Mouse (Mus musculus) telencephalon, adult 2 months (tissue): ENCODE results near the gene Cpa4.
A peak's percentile ranks its signal among the peaks of the same experiment; 100 is the strongest.

ENCODE experiments used
- DNase-seq: peaks from one replicate; pipeline ENCODE4 v3.0.0-alpha.2; 2011; ENCODE audit warnings: low read depth, low spot score

The Cpa4 gene

GRCm38 (mm10) chr6:30551644-30552580, 16.3 kb upstream of the Cpa4 start:
- no peak for DNase-seq

- no peak for DNase-seq
Measured at GRCm38 (mm10) chr6:30552628-30553027, 15.5 kb upstream of the Cpa4 start.

DNA sequence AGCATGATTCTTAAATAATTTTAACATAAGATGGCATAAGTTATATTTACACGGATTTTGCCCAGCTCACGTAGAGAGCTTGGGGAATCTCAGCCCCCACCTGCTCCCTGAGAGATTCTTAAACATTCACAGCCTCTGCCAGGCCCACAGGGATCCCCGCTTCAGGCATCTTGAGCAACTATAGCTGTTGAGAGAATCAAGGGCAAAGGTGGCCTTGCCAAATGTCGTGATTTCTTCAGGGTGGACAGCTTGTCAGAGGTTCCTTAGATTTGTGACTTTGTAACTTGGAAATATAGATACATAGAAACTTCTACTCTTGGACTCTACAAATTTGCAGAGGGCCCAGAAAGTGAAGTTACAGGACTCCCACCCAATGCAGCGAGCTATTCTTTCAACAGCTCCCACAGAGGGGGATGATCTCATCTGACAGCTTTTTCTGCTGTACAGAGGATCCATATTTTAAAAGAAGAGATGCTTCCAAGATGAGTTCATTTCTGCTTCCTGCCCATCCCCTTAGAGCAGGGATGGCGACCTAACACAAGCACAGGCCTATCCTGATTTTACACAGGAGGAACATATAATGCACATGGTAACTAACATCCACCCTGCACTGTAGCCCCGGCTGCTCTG, 14.7 kb upstream of the Cpa4 start:
- DNase-seq, result no peak

GRCm38 (mm10) chr6:30554092-30554491, 14.1 kb upstream of the Cpa4 start:
- DNase-seq, result no peak

DNA sequence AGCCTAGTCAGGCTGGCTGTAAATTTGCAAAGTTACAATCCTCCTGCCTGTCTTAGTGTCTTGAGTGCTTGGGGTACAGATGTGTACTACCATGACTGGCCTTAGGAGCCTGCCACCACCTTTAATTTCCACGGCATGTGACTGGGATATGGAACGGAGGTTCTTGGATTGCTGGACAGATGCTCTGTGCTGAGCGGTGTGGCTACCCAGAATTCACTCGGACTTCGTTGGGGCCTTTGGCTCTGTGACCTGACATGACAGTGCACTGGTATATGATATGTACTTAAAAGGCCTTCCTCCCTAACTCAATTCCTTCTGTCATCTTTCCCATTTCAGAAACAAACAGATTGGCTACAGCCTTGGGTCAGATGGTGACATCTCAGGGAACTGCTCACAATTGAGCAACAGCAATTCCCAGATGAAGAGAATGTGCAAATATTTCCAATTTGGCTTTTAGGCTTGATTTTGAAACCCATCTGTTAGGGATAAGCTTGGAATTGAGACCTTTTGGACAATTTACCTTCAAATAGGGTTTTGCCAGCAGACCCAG, 13.5 kb upstream of the Cpa4 start:
- no peak for DNase-seq

DNA sequence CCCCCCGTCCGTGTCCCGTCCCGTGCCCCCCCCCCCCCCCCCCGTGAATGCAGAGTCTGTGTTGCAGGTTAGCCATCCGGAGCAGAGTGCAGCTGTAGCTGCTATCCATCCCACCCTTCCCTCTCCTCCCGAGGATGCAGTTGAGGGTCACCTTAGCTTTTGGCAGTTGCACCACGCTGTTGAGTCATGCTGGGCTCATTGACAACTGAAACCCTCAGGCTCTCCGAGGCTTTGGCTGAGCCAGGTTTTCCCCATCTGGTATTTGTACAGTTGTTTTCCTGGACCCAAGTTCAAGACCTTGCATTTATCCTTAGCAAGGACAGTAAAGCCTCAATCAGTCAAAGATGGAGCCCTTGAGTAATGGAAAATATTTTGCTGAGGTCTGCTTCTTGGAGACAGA, 12.1 kb upstream of the Cpa4 start:
- DNase-seq, result no peak

DNA sequence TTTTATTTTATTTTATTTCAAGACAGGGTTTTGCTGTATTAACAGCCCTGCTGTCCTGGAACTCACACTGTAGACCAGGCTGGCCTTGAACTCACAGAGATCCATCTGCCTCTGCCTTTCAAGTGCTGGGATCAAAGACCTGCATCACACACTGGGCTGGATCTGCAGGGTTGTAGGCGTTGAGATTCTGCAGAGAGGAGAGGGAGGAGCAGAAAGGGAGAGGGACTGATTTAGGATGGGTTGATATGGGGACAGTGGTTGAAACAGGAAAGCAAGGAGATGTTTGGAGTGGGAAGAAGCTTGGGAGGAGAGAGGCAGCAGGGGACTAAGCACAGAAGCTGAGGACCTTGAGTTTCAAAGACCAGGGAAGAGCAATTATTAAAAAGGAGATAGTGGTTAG, 8.4 kb upstream of the Cpa4 start:
- no peak for DNase-seq

DNA sequence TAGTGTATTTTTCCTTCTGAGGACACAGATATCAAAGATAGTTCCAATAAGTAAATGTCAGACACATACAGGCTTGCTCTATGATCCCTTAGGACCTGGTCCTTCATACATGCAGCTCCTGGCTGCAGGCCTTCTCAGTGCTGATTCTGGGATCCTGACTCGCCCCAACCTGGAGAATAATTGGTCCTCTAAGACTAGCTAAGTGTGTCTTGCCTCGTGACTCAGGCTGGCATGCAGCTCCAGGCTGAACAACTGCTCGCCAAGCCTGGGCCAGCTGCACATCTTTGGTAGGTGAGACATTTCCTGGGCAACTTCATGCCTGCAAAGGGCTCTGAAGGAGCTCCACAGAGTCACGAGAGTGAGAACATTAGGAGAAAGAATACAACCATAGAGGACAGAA, 6.0 kb upstream of the Cpa4 start:
- DNase-seq, result no peak

- DNase-seq, result no peak
Measured at GRCm38 (mm10) chr6:30563575-30563974, 4.6 kb upstream of the Cpa4 start.

DNA sequence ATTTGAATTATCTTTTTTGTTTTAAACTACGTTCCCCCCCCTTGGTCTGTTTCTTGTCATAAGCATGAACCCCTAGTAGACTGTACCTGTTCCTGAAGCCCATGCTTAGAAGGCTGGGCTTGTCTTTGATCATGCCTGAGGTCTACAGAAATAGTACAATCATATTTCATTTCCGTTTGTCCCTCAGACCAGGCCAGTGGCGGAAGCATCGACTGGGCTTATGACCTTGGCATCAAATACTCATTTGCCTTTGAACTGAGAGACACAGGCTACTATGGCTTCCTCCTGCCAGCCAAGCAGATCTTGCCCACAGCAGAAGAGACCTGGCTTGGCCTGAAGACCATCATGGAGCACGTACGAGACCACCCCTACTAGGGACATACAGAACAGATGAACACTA, 4.1 kb upstream of the Cpa4 start:
- no peak for DNase-seq

DNA sequence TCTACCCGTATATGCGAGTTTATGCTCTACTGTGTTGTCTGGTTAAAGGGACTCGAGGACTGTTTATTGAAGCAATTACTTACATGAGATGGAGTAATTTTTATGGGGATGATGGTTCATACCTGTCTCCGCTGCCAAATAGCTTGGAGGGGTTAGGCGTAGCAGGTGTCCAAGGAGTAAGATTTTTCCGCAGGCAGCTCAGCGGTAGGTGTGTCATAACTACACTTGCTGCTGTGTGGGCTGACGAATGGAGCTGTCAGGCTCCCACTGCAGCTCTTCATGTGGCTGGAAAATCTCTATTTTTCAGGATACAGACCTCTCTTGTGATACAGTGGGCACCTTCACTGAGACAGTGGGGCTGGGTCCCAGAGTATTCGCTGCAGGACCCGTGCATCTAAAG, 1.2 kb downstream of the Cpa4 start:
- no peak for DNase-seq

- no peak for DNase-seq
Measured at GRCm38 (mm10) chr6:30570012-30570411, 1.8 kb downstream of the Cpa4 start.

DNA sequence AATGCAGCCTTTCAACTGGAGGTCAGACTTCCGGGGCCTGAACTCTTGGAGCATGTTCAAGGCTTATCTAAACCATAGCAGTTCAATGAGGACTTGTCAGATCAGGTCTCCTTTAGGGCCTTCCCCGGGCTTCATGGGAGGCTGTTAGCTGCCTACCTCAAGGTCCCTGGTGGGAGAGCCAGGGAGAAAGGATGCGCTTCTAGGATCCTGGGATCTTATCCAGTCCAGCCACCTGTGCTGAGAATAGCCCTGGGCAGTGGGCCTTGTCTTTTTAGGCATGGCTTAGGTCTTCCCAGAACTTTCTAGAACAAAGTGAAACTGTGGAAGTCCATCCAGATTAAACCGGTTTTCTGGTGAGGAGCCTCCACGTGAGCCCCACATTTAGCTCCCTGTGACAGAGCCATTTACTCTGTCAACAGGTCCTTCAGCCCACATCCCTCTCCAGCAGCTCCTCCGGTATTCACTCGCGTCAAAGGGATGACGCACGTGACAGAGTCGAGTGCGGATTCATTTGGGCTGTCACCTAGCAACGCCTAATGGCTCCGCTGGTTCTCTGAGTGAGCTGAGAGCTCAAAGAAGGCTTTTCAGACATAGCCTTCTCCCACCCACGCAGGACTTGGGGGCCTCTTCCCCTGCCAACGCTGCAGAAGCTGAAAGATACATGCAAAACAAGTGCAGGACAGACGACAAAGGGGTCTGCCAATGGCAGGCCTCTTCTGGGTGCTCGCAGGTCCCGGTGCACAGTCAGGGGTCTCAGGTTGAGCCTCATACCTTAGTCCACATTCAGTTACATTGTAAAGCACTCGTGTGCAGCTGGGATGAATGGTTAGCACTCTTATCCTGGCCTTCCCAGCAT, 4.5 kb downstream of the Cpa4 start:
- DNase-seq, result peak; percentile 93

GRCm38 (mm10) chr6:30573380-30573779, 5.2 kb downstream of the Cpa4 start:
- no peak for DNase-seq

DNA sequence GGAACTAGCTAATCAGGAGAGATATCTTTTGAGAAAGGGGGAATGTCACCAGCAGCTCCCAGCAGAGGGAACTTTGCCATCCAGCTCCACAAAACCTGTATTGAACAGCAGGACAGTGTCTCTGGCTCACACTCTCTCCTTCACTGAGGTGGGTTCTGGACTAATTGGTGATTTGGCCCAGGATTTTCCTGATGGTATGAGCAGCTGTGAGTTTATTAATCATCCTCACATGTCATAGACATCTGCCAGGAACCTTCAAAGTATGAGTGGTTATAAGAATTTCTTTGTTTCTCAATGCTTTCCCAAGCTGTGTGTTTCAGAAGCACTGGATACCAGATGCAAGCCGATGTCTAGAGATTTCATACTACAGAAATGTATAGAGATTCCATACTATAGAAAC, 6.8 kb downstream of the Cpa4 start:
- no peak for DNase-seq

GRCm38 (mm10) chr6:30576477-30577203, 8.5 kb downstream of the Cpa4 start:
- DNase-seq, result no peak

GRCm38 (mm10) chr6:30579961-30580840, 12.0 kb downstream of the Cpa4 start:
- DNase-seq, result peak; percentile 55

DNA sequence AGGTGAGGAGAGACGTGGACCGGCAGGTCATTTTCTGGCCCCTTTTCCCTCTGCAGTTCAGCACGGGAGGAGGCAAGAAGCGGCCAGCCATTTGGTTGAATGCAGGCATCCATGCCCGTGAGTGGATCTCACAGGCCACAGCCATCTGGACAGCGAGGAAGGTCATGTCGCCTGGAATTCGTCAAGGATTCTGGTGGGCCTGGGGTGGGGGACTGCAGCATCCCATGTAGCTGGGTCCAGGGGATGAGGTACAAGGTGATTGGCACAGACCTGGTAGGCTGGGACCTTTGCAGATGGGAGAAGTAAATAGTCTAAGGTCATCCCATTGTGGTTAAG, 12.6 kb downstream of the Cpa4 start:
- DNase-seq, result no peak

- DNase-seq, result no peak
Measured at GRCm38 (mm10) chr6:30586886-30587442, 18.8 kb downstream of the Cpa4 start.

DNA sequence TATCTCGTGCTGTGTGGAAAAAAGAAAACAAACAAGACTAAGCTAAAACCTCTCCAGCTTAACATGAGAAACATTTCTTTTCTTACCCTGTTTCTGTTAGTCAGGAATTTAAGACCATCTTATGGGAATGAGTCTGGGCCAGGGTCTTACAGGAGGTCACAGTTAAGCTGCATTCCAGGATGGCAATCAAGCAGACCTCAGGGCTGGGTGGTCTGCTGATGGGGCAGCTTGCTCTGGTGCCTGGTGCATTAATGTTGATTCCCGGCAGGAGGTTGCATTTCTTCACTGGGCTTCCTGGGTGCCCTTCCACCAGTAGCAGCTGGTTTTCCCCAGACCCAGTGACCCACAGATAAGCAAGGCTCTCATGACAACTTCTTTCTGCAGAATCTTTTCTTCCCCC, 21.6 kb downstream of the Cpa4 start:
- DNase-seq, result no peak
